Mouse (Mus musculus): ENCODE results near the gene Brk1. TPM values are rescaled to one million over a fixed set of nuclear protein-coding genes. Genes with fewer than 3 reads are reported as not detected.

Brk1 gene
- total and polyA plus RNA-seq, 2 experiments from 2014 or later, result 235 to 306 TPM

DNA sequence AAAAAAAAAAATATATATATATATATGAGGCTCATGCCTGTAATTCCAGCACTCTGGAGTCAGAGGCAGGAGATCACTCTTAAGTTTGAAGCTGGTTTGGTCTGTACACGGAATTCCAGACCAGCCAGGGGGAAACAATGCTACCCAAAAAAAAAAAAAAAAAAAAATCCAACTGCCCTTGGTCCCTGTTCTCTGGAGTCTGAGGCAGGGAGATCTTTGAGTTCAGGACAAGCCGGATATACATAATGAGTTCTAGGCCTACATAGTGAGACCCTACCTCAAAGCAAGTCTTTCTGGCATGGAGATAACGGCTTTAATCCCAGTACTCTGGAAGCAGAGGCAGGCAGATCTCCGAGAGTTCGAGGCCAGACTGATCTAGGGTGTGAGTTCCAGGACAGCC, 18.8 kb downstream of the Brk1 start:
- ATAC-seq, result no peak
- 66% methylated on average over 5 of the region's 5 CpGs for WGBS
- no peaks in the 10 kb centered on the region for H3K27me3 ChIP-seq (ENCODE audit: insufficient read depth, low read length)
- peak overlapping the region; percentile 66 for H3K4me3 ChIP-seq (ENCODE audit: low read depth, low read length)
- peak overlapping the region; percentile 87; the same call in 1 of the 2 replicates for H3K9ac ChIP-seq
- H3K36me3 ChIP-seq (ENCODE audit: insufficient read depth), result peaks cover 10% of the 10 kb centered on the region
- no peak for TF ChIP-seq CTCF (IDR thresholded peaks at IDR 0.05; ENCODE audit: low read depth)
- H3K9me3 ChIP-seq (ENCODE audit: low read length), result no peaks in the 10 kb centered on the region
- peak overlapping the region; percentile 71 for H3K4me2 ChIP-seq (ENCODE audit: low read depth)
- no peak for DNase-seq
- peaks cover 12% of the 10 kb centered on the region for H3K4me1 ChIP-seq (ENCODE audit: insufficient read depth)
- peak overlapping the region; percentile 88; the same call in 1 of the 2 replicates for H3K27ac ChIP-seq (ENCODE audit: low read depth, low read length)

DNA sequence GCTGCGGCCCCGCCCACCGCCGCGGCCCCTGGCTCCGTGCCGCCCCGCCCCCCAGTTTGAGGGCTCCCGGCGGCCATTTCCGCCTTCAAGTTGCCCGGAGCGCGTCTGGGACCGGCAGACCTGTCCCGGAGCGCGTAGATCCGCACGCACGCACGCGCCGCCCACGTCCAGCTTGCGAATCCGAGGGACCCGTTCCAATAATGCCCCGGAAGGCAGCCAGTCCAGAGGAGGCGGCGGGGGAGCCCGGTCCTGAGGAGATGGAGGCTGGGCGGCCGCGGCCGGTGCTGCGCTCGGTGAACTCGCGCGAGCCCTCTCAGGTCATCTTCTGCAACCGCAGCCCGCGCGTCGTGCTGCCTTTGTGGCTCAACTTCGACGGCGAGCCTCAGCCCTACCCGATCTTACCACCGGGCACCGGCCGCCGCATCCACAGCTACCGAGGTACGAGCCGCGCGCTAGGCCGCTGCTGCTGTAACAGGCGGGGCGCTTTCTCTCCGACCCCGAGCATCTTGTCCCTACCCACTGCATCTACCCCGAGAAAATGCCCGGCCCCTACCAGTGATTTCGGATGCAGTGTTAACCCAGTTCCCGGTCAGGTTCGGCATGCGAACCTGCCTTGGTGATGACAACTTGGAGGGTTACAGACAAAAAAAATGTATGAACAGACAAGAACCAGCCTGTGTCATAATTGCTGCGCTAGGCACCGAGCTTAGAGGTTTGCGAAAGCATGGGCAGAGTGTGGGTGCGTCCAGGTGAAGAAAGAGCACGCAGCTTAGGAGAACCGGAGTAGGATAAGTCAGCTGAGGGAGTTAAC, 19.6 kb downstream of the Brk1 start, which contains the start of gene Vhl:
Gene Vhl (plus strand): TSS at position 19 of the 811 bp plus-strand sequence.
- Histone ChIP-seq H3K27me3 (ENCODE audit: insufficient read depth, low read length) (no peaks in the 10 kb centered on the region), H3K27ac (ENCODE audit: low read depth, low read length) (peak within 1 kb of the TSS; percentile 88), H3K4me2 (ENCODE audit: low read depth) (peak within 1 kb of the TSS; percentile 71), H3K4me1 (ENCODE audit: insufficient read depth) (peaks cover 12% of the 10 kb centered on the region), H3K4me3 (ENCODE audit: low read depth, low read length) (peak within 1 kb of the TSS; percentile 66), H3K9me3 (ENCODE audit: low read length) (no peaks in the 10 kb centered on the region), H3K9ac (peak within 1 kb of the TSS; percentile 87), H3K36me3 (ENCODE audit: insufficient read depth) (peaks cover 12% of the 10 kb centered on the region)
- ATAC-seq (peak; percentile 85), DNase-seq (peak; percentile 83)
- 3% methylated on average over 75 of the region's 76 CpGs for WGBS
- peak; percentile 13; the same call in 1 of the 2 replicates for TF ChIP-seq CTCF (IDR thresholded peaks at IDR 0.05; ENCODE audit: low read depth)

DNA sequence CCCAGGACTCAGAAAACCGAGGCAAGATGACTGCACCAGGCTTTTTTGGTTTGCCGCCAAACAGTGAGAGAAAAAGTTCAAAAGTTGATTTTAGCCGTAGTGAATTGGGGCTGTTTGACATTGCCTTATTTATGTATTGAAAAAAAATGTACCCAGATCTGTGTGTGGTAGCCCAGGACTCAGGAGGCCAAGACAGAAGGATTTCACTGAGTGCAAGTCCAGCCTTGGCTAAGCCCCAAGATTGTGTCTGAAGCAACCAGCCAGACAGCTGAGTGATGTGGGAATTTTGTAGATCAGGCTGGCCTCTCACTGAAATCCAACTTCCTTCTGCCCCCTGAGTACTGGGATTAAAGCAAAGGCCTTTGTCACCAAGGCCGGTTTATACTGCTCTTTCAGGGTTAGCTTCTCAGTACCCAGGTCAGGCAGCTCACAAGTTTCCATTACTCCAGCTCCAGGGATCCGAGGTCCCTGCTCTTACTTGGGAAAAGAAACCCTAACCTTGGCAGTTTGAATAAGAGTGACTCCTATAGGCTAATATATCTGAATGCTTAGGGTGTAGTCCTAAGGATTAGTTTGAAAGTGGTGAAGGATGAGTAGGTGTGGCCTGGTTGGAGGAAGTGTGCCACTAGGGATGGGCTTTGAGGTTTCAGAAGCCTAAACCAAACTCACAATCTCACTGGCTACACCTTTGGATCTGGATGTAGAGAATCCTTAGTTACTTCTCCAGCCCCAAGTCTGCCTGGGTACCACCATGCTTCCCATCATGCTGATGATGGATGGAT, 20.6 kb downstream of the Brk1 start:
- Histone ChIP-seq H3K4me3 (ENCODE audit: low read depth, low read length) (peak overlapping the region; percentile 66), H3K36me3 (ENCODE audit: insufficient read depth) (peaks cover 22% of the 10 kb centered on the region), H3K4me2 (ENCODE audit: low read depth) (peak overlapping the region; percentile 71), H3K27me3 (ENCODE audit: insufficient read depth, low read length) (no peaks in the 10 kb centered on the region), H3K9me3 (ENCODE audit: low read length) (no peaks in the 10 kb centered on the region), H3K27ac (ENCODE audit: low read depth, low read length) (0 out of 2 replicates have a peak overlapping the region, but pooled peaks have one; percentile 88), H3K4me1 (ENCODE audit: insufficient read depth) (peaks cover 12% of the 10 kb centered on the region), H3K9ac (peak overlapping the region; percentile 87)
- no peak for ATAC-seq
- 24% methylated on average over 5 of the region's 5 CpGs for WGBS
- DNase-seq, result peak; percentile 19
- TF ChIP-seq CTCF (IDR thresholded peaks at IDR 0.05; ENCODE audit: low read depth), result no peak

DNA sequence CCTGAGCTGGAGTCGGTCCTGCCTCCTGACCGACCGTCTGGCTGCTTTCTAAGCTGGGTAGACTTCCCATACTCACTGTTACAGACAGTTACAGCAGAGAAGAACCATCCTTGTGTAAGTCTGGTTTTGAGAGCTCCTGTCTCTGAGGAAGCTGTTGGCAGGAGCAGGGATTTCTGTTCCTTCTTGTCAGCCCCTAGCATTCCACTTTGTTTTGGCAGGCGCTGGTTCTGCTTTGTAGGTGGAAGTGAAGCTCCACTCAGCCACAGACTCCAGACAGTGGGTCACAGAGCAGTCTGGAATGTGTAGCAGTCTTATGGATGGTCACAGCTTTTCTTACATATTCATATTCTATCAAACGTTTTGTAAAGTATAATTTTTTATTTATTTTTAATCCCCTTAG, 25.8 kb downstream of the Brk1 start:
- no peaks in the 10 kb centered on the region for H3K27me3 ChIP-seq (ENCODE audit: insufficient read depth, low read length)
- ATAC-seq (peak; percentile 85), DNase-seq (no peak)
- no peaks in the 10 kb centered on the region for H3K9me3 ChIP-seq (ENCODE audit: low read length)
- H3K27ac ChIP-seq (ENCODE audit: low read depth, low read length), result 0 out of 2 replicates have a peak overlapping the region, but pooled peaks have one; percentile 40
- peaks cover 3% of the 10 kb centered on the region; the same call in 1 of the 2 replicates for H3K4me1 ChIP-seq (ENCODE audit: insufficient read depth)
- no peak overlapping the region for H3K4me3 ChIP-seq (ENCODE audit: low read depth, low read length)
- H3K36me3 ChIP-seq (ENCODE audit: insufficient read depth), result peaks cover 41% of the 10 kb centered on the region
- WGBS, result 78% methylated on average over 5 of the region's 5 CpGs
- H3K9ac ChIP-seq, result no peak overlapping the region
- no peak overlapping the region for H3K4me2 ChIP-seq (ENCODE audit: low read depth)
- TF ChIP-seq CTCF (IDR thresholded peaks at IDR 0.05; ENCODE audit: low read depth), result no peak

DNA sequence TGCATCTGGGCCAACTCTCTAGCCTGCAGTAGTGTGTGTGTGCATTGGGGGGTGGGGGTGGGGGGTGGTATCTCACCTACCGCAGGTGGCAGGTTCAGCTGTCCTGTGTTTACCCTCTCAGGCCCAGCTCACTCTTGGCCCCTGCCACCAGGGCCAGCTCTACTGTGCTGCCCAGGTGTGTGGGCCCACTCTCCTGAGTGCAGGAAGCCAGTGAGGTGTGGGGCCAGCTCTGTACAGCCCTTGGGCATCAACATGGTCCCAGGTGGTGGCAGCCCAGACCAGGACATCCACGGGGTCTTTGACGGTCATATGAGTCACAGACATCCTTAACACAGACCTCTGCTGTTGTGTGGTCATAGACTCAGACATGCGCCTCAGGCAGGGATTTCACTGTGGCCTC, 28.3 kb downstream of the Brk1 start:
- Histone ChIP-seq H3K36me3 (ENCODE audit: insufficient read depth) (peaks cover 40% of the 10 kb centered on the region), H3K27me3 (ENCODE audit: insufficient read depth, low read length) (no peaks in the 10 kb centered on the region), H3K4me1 (ENCODE audit: insufficient read depth) (no peaks in the 10 kb centered on the region), H3K9me3 (ENCODE audit: low read length) (no peaks in the 10 kb centered on the region), H3K4me2 (ENCODE audit: low read depth) (no peak overlapping the region), H3K4me3 (ENCODE audit: low read depth, low read length) (no peak overlapping the region), H3K27ac (ENCODE audit: low read depth, low read length) (no peak overlapping the region), H3K9ac (no peak overlapping the region)
- WGBS, result 95% methylated on average over 4 of the region's 4 CpGs
- ATAC-seq (no peak), DNase-seq (no peak)
- TF ChIP-seq CTCF (IDR thresholded peaks at IDR 0.05; ENCODE audit: low read depth), result no peak

DNA sequence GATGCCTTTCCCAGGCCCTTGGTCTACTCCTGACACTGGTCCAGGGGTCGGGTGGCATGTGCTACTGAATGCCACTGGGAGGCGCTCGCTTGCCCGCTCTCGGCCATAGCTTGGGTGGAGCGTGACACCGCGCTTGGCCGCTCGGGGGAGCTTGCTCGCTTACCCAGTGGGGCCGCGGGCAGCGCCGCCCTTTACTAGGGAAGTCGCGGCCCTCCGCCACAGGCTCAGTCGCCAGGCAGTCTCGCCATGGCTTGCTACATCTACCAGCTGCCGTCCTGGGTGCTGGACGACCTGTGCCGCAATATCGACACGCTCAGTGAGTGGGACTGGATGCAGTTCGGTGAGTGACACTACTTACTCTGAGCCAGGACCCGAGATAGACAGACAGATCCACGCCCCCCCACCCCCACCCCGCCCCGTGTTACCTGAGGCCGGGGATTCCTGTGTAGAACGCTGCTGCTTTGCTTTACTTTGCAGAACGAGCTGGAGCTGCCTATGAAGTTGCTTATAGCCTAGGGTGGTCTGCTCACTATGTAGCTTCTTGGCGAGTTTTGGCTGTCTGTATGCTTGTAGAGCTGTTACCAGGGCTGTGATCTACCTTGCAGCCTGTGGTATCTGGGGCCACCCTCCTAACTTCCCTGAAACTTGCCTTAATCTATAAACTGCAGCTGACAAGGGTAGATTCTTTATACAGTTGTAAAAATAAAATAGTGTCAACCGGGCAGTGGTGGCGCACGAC, 33.9 kb downstream of the Brk1 start, which contains the start of gene Irak2:
Gene Irak2 (plus strand): TSS at position 166 of the 739 bp plus-strand sequence.
- WGBS, result 9% methylated on average over 37 of the region's 37 CpGs
- Histone ChIP-seq H3K9ac (peak within 1 kb of the TSS; percentile 49), H3K4me1 (ENCODE audit: insufficient read depth) (no peaks in the 10 kb centered on the region), H3K4me3 (ENCODE audit: low read depth, low read length) (peak within 1 kb of the TSS; percentile 43), H3K36me3 (ENCODE audit: insufficient read depth) (no peaks in the 10 kb centered on the region), H3K4me2 (ENCODE audit: low read depth) (peak within 1 kb of the TSS; percentile 56), H3K27ac (ENCODE audit: low read depth, low read length) (no peak within 1 kb of the TSS; the same call in 1 of the 2 replicates), H3K9me3 (ENCODE audit: low read length) (no peaks in the 10 kb centered on the region), H3K27me3 (ENCODE audit: insufficient read depth, low read length) (no peaks in the 10 kb centered on the region)
- TF ChIP-seq CTCF (IDR thresholded peaks at IDR 0.05; ENCODE audit: low read depth), result peak; percentile 96
- DNase-seq (peak; percentile 88), ATAC-seq (peak; percentile 97)

All from forebrain, postnatal 0 days (tissue).